Mouse (Mus musculus): ENCODE data around the gene Hist1h2ba. TPM values are rescaled to one million over a fixed set of nuclear protein-coding genes. Genes with fewer than 3 reads are reported as not detected.

Hist1h2ba gene
- not detected in 2 replicates for total RNA-seq (2014; fragmentation: Nextera tagmentation)
- total RNA-seq (2017): not detected in 2 replicates
- polyA plus RNA-seq (2012): not detected in 2 replicates

GRCm38 (mm10) chr13:23933421-23934210 lies at the start of gene Hist1h2ba:
Gene Hist1h2ba (minus strand): TSS chr13:23934156.
- DNase-seq (ENCODE audit: low spot score) (no peak), ATAC-seq (ENCODE audit: extremely low read depth, insufficient number of reproducible peaks, low FRiP score, poor library complexity, severe bottlenecking) (no peak)
- no peaks in the 10 kb centered on the region for H3K36me3 ChIP-seq (replicated peaks)
- H3K4me1 ChIP-seq (ENCODE audit: insufficient read depth, low read depth, low read length): no peaks in the 10 kb centered on the region
- peaks cover 4% of the 10 kb centered on the region; the same call in 1 of the 2 replicates for H3K27me3 ChIP-seq (ENCODE audit: insufficient read depth, low read length)
- no peaks in the 10 kb centered on the region for H3K9me3 ChIP-seq (replicated peaks)
- no peak within 1 kb of the TSS for H3K4me3 ChIP-seq (ENCODE audit: low read depth, low read length)
- no peak for TF ChIP-seq CTCF (IDR thresholded peaks at IDR 0.05; ENCODE audit: low read depth, low read length)
- no peak for TF ChIP-seq POLR2AphosphoS5 (IDR thresholded peaks at IDR 0.05; ENCODE audit: insufficient replicate concordance, low read depth, low read length)
- TF ChIP-seq GATA1 (IDR thresholded peaks at IDR 0.05; ENCODE audit: borderline replicate concordance, low read length): no peak
- no peak for TF ChIP-seq TAL1 (conservative IDR thresholded peaks at IDR 0.05; ENCODE audit: low read depth, low read length)
- TF ChIP-seq GATA2 (IDR thresholded peaks at IDR 0.05; ENCODE audit: borderline replicate concordance, low read depth, low read length): no peak

GRCm38 (mm10) chr13:23972271-23972670 lies 38.3 kb upstream of the Hist1h2ba start:
- ATAC-seq (ENCODE audit: extremely low read depth, insufficient number of reproducible peaks, low FRiP score, poor library complexity, severe bottlenecking) (no peak), DNase-seq (ENCODE audit: low spot score) (no peak)
- TF ChIP-seq CTCF (IDR thresholded peaks at IDR 0.05; ENCODE audit: low read depth, low read length) (no peak), GATA2 (IDR thresholded peaks at IDR 0.05; ENCODE audit: borderline replicate concordance, low read depth, low read length) (no peak), POLR2AphosphoS5 (IDR thresholded peaks at IDR 0.05; ENCODE audit: insufficient replicate concordance, low read depth, low read length) (no peak), TAL1 (conservative IDR thresholded peaks at IDR 0.05; ENCODE audit: low read depth, low read length) (no peak)
- H3K4me1 ChIP-seq (ENCODE audit: insufficient read depth, low read depth, low read length): no peaks in the 10 kb centered on the region
- no peaks in the 10 kb centered on the region for H3K9me3 ChIP-seq (replicated peaks)
- no peak overlapping the region for H3K4me3 ChIP-seq (ENCODE audit: low read depth, low read length)
- H3K27me3 ChIP-seq (ENCODE audit: insufficient read depth, low read length): no peaks in the 10 kb centered on the region
- no peaks in the 10 kb centered on the region for H3K36me3 ChIP-seq (replicated peaks)

- DNase-seq (ENCODE audit: low spot score): no peak
Measured at GRCm38 (mm10) chr13:23971870-23972269, 37.9 kb upstream of the Hist1h2ba start.

GRCm38 (mm10) chr13:23964909-23965308 lies 31.0 kb upstream of the Hist1h2ba start:
- Histone ChIP-seq H3K4me3 (ENCODE audit: low read depth, low read length) (no peak overlapping the region), H3K36me3 (replicated peaks) (no peaks in the 10 kb centered on the region), H3K9me3 (replicated peaks) (no peaks in the 10 kb centered on the region), H3K4me1 (ENCODE audit: insufficient read depth, low read depth, low read length) (no peaks in the 10 kb centered on the region), H3K27me3 (ENCODE audit: insufficient read depth, low read length) (no peaks in the 10 kb centered on the region)
- no peak for TF ChIP-seq GATA2 (IDR thresholded peaks at IDR 0.05; ENCODE audit: borderline replicate concordance, low read depth, low read length)
- TF ChIP-seq TAL1 (conservative IDR thresholded peaks at IDR 0.05; ENCODE audit: low read depth, low read length): no peak
- no peak for TF ChIP-seq CTCF (IDR thresholded peaks at IDR 0.05; ENCODE audit: low read depth, low read length)
- no peak for TF ChIP-seq GATA1 (IDR thresholded peaks at IDR 0.05; ENCODE audit: borderline replicate concordance, low read length)
- TF ChIP-seq POLR2AphosphoS5 (IDR thresholded peaks at IDR 0.05; ENCODE audit: insufficient replicate concordance, low read depth, low read length): no peak
- DNase-seq (ENCODE audit: low spot score) (no peak), ATAC-seq (ENCODE audit: extremely low read depth, insufficient number of reproducible peaks, low FRiP score, poor library complexity, severe bottlenecking) (no peak)

More at GRCm38 (mm10) chr13:23971870-23972269, 37.9 kb upstream of the Hist1h2ba start:
- no peak for ATAC-seq (ENCODE audit: extremely low read depth, insufficient number of reproducible peaks, low FRiP score, poor library complexity, severe bottlenecking)
- H3K4me1 ChIP-seq (ENCODE audit: insufficient read depth, low read depth, low read length): no peaks in the 10 kb centered on the region
- H3K9me3 ChIP-seq (replicated peaks): no peaks in the 10 kb centered on the region
- no peaks in the 10 kb centered on the region for H3K36me3 ChIP-seq (replicated peaks)
- no peak for TF ChIP-seq TAL1 (conservative IDR thresholded peaks at IDR 0.05; ENCODE audit: low read depth, low read length)
- TF ChIP-seq CTCF (IDR thresholded peaks at IDR 0.05; ENCODE audit: low read depth, low read length): no peak
- TF ChIP-seq POLR2AphosphoS5 (IDR thresholded peaks at IDR 0.05; ENCODE audit: insufficient replicate concordance, low read depth, low read length): no peak
- no peak for TF ChIP-seq GATA2 (IDR thresholded peaks at IDR 0.05; ENCODE audit: borderline replicate concordance, low read depth, low read length)
- no peak for TF ChIP-seq GATA1 (IDR thresholded peaks at IDR 0.05; ENCODE audit: borderline replicate concordance, low read length)
- H3K27me3 ChIP-seq (ENCODE audit: insufficient read depth, low read length): no peaks in the 10 kb centered on the region
- no peak overlapping the region for H3K4me3 ChIP-seq (ENCODE audit: low read depth, low read length)

- Histone ChIP-seq H3K27me3 (ENCODE audit: insufficient read depth, low read length) (no peaks in the 10 kb centered on the region), H3K36me3 (replicated peaks) (no peaks in the 10 kb centered on the region), H3K4me1 (ENCODE audit: insufficient read depth, low read depth, low read length) (no peaks in the 10 kb centered on the region), H3K4me3 (ENCODE audit: low read depth, low read length) (no peak overlapping the region), H3K9me3 (replicated peaks) (no peaks in the 10 kb centered on the region)
- ATAC-seq (ENCODE audit: extremely low read depth, insufficient number of reproducible peaks, low FRiP score, poor library complexity, severe bottlenecking) (no peak), DNase-seq (ENCODE audit: low spot score) (no peak)
- TF ChIP-seq CTCF (IDR thresholded peaks at IDR 0.05; ENCODE audit: low read depth, low read length) (no peak), POLR2AphosphoS5 (IDR thresholded peaks at IDR 0.05; ENCODE audit: insufficient replicate concordance, low read depth, low read length) (no peak), GATA2 (IDR thresholded peaks at IDR 0.05; ENCODE audit: borderline replicate concordance, low read depth, low read length) (no peak), GATA1 (IDR thresholded peaks at IDR 0.05; ENCODE audit: borderline replicate concordance, low read length) (no peak), TAL1 (conservative IDR thresholded peaks at IDR 0.05; ENCODE audit: low read depth, low read length) (no peak)
Measured at GRCm38 (mm10) chr13:23959776-23960175, 25.8 kb upstream of the Hist1h2ba start.

- H3K36me3 ChIP-seq (replicated peaks): no peaks in the 10 kb centered on the region
- H3K4me3 ChIP-seq (ENCODE audit: low read depth, low read length): no peak overlapping the region
- TF ChIP-seq POLR2AphosphoS5 (IDR thresholded peaks at IDR 0.05; ENCODE audit: insufficient replicate concordance, low read depth, low read length) (no peak), GATA1 (IDR thresholded peaks at IDR 0.05; ENCODE audit: borderline replicate concordance, low read length) (no peak), TAL1 (conservative IDR thresholded peaks at IDR 0.05; ENCODE audit: low read depth, low read length) (no peak), GATA2 (IDR thresholded peaks at IDR 0.05; ENCODE audit: borderline replicate concordance, low read depth, low read length) (no peak), CTCF (IDR thresholded peaks at IDR 0.05; ENCODE audit: low read depth, low read length) (no peak)
- H3K27me3 ChIP-seq (ENCODE audit: insufficient read depth, low read length): peaks cover 2% of the 10 kb centered on the region; the same call in 1 of the 2 replicates
- H3K4me1 ChIP-seq (ENCODE audit: insufficient read depth, low read depth, low read length): peaks cover 3% of the 10 kb centered on the region; the same call in 1 of the 2 replicates
- no peaks in the 10 kb centered on the region for H3K9me3 ChIP-seq (replicated peaks)
- ATAC-seq (ENCODE audit: extremely low read depth, insufficient number of reproducible peaks, low FRiP score, poor library complexity, severe bottlenecking): no peak
- DNase-seq (ENCODE audit: low spot score): no peak
Measured at GRCm38 (mm10) chr13:23950928-23951327, 17.0 kb upstream of the Hist1h2ba start.
